Mouse (Mus musculus): ENCODE measurements around the gene Gse1. TPM values are rescaled to one million over a fixed set of nuclear protein-coding genes. Genes with fewer than 3 reads are reported as not detected.

The Gse1 gene
- polyA plus RNA-seq, 1 experiment = 45.8 TPM

DNA sequence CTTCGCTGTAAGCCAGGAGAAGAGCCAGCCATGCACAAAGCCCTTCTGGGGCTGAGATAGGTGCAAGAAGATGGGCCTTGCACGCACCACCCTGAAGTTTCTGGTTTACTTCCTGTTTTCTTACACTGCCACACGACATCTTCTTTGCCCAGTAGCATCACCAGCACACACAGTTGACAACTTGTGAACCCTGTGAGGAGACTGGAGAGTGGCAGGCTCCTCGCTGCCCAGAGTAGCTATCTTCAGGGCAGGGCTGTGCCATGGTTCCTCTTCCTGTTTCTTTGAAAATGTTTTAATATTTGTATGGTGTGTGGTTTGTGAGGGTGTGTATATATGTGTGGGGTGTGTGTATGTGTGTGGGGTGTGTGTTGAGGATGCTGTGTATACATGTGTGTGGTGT, 84.2 kb downstream of the Gse1 start:
- WGBS = 20% methylated on average over 4 of the region's 4 CpGs
- H3K27ac ChIP-seq (ENCODE audit: control insufficient read depth, insufficient read depth, low read depth, low read length, poor library complexity) = no peak overlapping the region
- no peak for TF ChIP-seq POLR2A (IDR thresholded peaks at IDR 0.05; ENCODE audit: borderline replicate concordance, control insufficient read depth, low read depth, low read length)
- no peak for TF ChIP-seq CTCF (IDR thresholded peaks at IDR 0.05; ENCODE audit: control insufficient read depth, insufficient read depth, low read length)
- H3K4me1 ChIP-seq (ENCODE audit: control insufficient read depth, insufficient read depth, low read length) = peaks cover 2% of the 10 kb centered on the region; the same call in 1 of the 2 replicates
- H3K4me3 ChIP-seq (replicated peaks; ENCODE audit: control insufficient read depth, low read depth, low read length) = no peak overlapping the region

DNA sequence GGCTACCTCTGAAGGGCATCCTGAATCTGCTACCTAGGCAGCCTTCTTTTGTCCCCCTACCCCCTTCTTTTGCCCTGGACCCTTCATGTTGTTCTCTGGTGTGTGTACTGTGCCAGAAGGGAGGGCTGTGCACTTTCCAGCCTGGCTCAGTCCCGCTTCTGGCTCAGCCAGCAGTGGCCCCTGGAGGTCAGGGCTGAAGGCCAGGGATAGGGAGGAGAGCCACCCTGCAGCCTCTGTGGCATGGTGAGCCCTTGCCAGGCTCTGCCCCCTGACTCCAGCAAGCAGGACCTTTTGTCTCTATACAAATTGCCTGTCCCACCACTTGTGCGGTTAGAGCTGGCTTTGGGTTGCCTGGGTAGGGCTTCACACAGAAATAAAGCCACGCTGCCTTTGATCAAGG, 85.4 kb downstream of the Gse1 start:
- 80% methylated on average over 3 of the region's 3 CpGs for WGBS
- Histone ChIP-seq H3K27ac (ENCODE audit: control insufficient read depth, insufficient read depth, low read depth, low read length, poor library complexity) (no peak overlapping the region), H3K4me1 (ENCODE audit: control insufficient read depth, insufficient read depth, low read length) (0 out of 2 replicates have a peak, but pooled peaks cover 1% of the 10 kb centered on the region), H3K4me3 (replicated peaks; ENCODE audit: control insufficient read depth, low read depth, low read length) (no peak overlapping the region)
- TF ChIP-seq CTCF (IDR thresholded peaks at IDR 0.05; ENCODE audit: control insufficient read depth, insufficient read depth, low read length) (no peak), POLR2A (IDR thresholded peaks at IDR 0.05; ENCODE audit: borderline replicate concordance, control insufficient read depth, low read depth, low read length) (no peak)

GRCm38 (mm10) chr8:120314932-120315331, 86.7 kb downstream of the Gse1 start:
- 80% methylated on average over 5 of the region's 5 CpGs for WGBS
- Histone ChIP-seq H3K27ac (ENCODE audit: control insufficient read depth, insufficient read depth, low read depth, low read length, poor library complexity) (no peak overlapping the region), H3K4me1 (ENCODE audit: control insufficient read depth, insufficient read depth, low read length) (peaks cover 4% of the 10 kb centered on the region), H3K4me3 (replicated peaks; ENCODE audit: control insufficient read depth, low read depth, low read length) (no peak overlapping the region)
- TF ChIP-seq CTCF (IDR thresholded peaks at IDR 0.05; ENCODE audit: control insufficient read depth, insufficient read depth, low read length) = no peak

DNA sequence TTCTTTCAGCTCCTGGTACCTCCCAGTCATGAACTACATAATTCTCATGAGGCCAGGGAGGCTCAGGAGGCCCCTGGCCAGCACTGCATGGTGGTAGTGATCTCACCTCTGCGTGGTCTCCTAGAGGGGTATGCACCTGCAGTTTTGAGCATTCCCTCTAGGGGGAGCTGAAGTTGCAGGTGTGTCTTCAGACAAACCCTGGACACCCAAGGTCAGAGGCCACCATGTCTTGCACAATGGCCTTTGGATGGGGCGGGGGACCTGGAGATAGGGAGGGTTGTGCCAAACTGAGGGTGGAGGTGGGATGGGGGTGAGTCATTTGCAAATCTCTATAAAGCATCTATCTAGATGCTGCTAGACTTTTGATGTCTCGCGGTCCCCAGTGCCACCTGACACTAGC, 87.4 kb downstream of the Gse1 start:
- peaks cover 4% of the 10 kb centered on the region for H3K4me1 ChIP-seq (ENCODE audit: control insufficient read depth, insufficient read depth, low read length)
- WGBS = 73% methylated on average over 4 of the region's 4 CpGs
- H3K27ac ChIP-seq (ENCODE audit: control insufficient read depth, insufficient read depth, low read depth, low read length, poor library complexity) = no peak overlapping the region
- H3K4me3 ChIP-seq (replicated peaks; ENCODE audit: control insufficient read depth, low read depth, low read length) = no peak overlapping the region
- TF ChIP-seq CTCF (IDR thresholded peaks at IDR 0.05; ENCODE audit: control insufficient read depth, insufficient read depth, low read length) (peak; percentile 49), POLR2A (IDR thresholded peaks at IDR 0.05; ENCODE audit: borderline replicate concordance, control insufficient read depth, low read depth, low read length) (no peak)

- WGBS = 87% methylated on average over 7 of the region's 7 CpGs
- H3K27ac ChIP-seq (ENCODE audit: control insufficient read depth, insufficient read depth, low read depth, low read length, poor library complexity) = no peak overlapping the region
- TF ChIP-seq POLR2A (IDR thresholded peaks at IDR 0.05; ENCODE audit: borderline replicate concordance, control insufficient read depth, low read depth, low read length) = no peak
- H3K4me3 ChIP-seq (replicated peaks; ENCODE audit: control insufficient read depth, low read depth, low read length) = no peak overlapping the region
- H3K4me1 ChIP-seq (ENCODE audit: control insufficient read depth, insufficient read depth, low read length) = peaks cover 4% of the 10 kb centered on the region
Observed at GRCm38 (mm10) chr8:120316707-120317106, 88.5 kb downstream of the Gse1 start.

GRCm38 (mm10) chr8:120317118-120317824, 89.0 kb downstream of the Gse1 start:
- 86% methylated on average over 21 of the region's 21 CpGs for WGBS
- no peak overlapping the region for H3K4me3 ChIP-seq (replicated peaks; ENCODE audit: control insufficient read depth, low read depth, low read length)
- TF ChIP-seq POLR2A (IDR thresholded peaks at IDR 0.05; ENCODE audit: borderline replicate concordance, control insufficient read depth, low read depth, low read length) = no peak
- no peak for TF ChIP-seq CTCF (IDR thresholded peaks at IDR 0.05; ENCODE audit: control insufficient read depth, insufficient read depth, low read length)
- H3K4me1 ChIP-seq (ENCODE audit: control insufficient read depth, insufficient read depth, low read length) = peaks cover 4% of the 10 kb centered on the region
- no peak overlapping the region for H3K27ac ChIP-seq (ENCODE audit: control insufficient read depth, insufficient read depth, low read depth, low read length, poor library complexity)

DNA sequence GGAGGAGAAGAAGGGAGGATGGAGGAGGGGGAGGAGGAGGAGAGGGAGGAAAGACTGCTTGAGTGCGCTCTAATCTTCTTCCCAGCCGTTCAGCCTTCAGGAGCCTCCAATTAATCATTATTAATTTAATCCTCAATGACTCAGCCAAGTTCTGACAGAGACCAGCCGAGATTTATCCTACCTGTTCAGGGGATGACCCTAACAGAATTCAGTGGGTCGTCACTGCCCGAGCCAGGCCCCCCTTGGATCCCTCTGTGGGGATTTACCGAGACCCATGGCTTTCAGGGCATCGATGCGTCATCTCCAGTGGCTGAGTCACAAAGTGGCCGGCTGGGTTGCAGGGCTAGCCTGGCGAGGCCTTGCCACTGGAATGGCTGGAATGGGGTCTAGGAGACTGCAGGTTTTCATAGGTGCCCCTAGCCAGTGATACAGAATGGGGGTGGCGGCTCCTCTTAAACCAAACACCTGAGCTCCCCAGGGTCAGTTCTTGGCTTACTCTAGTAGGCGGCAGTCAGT, 90.3 kb downstream of the Gse1 start:
- Histone ChIP-seq H3K4me1 (ENCODE audit: control insufficient read depth, insufficient read depth, low read length) (peaks cover 6% of the 10 kb centered on the region), H3K27ac (ENCODE audit: control insufficient read depth, insufficient read depth, low read depth, low read length, poor library complexity) (no peak overlapping the region), H3K4me3 (replicated peaks; ENCODE audit: control insufficient read depth, low read depth, low read length) (no peak overlapping the region)
- 82% methylated on average over 12 of the region's 12 CpGs for WGBS
- TF ChIP-seq CTCF (IDR thresholded peaks at IDR 0.05; ENCODE audit: control insufficient read depth, insufficient read depth, low read length) (no peak), POLR2A (IDR thresholded peaks at IDR 0.05; ENCODE audit: borderline replicate concordance, control insufficient read depth, low read depth, low read length) (no peak)

- H3K27ac ChIP-seq (ENCODE audit: control insufficient read depth, insufficient read depth, low read depth, low read length, poor library complexity) = no peak overlapping the region
- TF ChIP-seq CTCF (IDR thresholded peaks at IDR 0.05; ENCODE audit: control insufficient read depth, insufficient read depth, low read length) (peak; percentile 100), POLR2A (IDR thresholded peaks at IDR 0.05; ENCODE audit: borderline replicate concordance, control insufficient read depth, low read depth, low read length) (peak; percentile 44; the same call in 1 of the 2 replicates)
Observed at GRCm38 (mm10) chr8:120319449-120319848, 91.2 kb downstream of the Gse1 start.

More at GRCm38 (mm10) chr8:120319449-120319848, 91.2 kb downstream of the Gse1 start:
- 13% methylated on average over 7 of the region's 7 CpGs for WGBS
- Histone ChIP-seq H3K4me3 (replicated peaks; ENCODE audit: control insufficient read depth, low read depth, low read length) (no peak overlapping the region), H3K4me1 (ENCODE audit: control insufficient read depth, insufficient read depth, low read length) (peaks cover 8% of the 10 kb centered on the region)
